Mouse (Mus musculus) erythroblast, embryonic 14.5 days (primary cell): ENCODE results near the gene Mctp1. TPM values are rescaled to one million over a fixed set of nuclear protein-coding genes. Genes with fewer than 3 reads are reported as not detected.

Experiments
- H3K27me3 ChIP-seq: 2 replicates; pipeline ENCODE4 v1.6.1; 2012; ENCODE audit warnings: inconsistent platforms; ENCODE audit not compliant: control insufficient read depth
- H3K36me3 ChIP-seq: 2 replicates; pipeline ENCODE4 v1.6.1; 2012; ENCODE audit warnings: mild to moderate bottlenecking, inconsistent platforms; ENCODE audit not compliant: control insufficient read depth
- H3K4me1 ChIP-seq: 2 replicates; pipeline ENCODE4 v1.6.1; 2012; ENCODE audit warnings: inconsistent platforms; ENCODE audit not compliant: control insufficient read depth
- H3K4me3 ChIP-seq: replicated peaks from 2 replicates; pipeline ENCODE3; 2012; ENCODE audit warnings: moderate library complexity, mild to moderate bottlenecking, inconsistent platforms
- H3K9me3 ChIP-seq: 2 replicates; pipeline ENCODE4 v1.6.1; 2012; ENCODE audit warnings: low read length, inconsistent platforms, mixed read lengths; ENCODE audit not compliant: control insufficient read depth
- GATA1 ChIP-seq: IDR thresholded peaks from 2 replicates; pipeline ENCODE4 v1.6.1; 2012; ENCODE audit warnings: low read length, inconsistent platforms, mixed read lengths
- TAL1 ChIP-seq: IDR thresholded peaks from 3 replicates; pipeline ENCODE4 v1.6.1; 2012; ENCODE audit warnings: low read length, inconsistent platforms, mixed read lengths
- polyA plus RNA-seq: library from polyadenylated mRNA; stranded (reverse); fragments of >175 nt; gene quantifications from 2 replicates; pipeline ENCODE4 v1.2.3, GENCODE M21; 2012

Gene Mctp1
- polyA plus RNA-seq, 1 experiment, result not detected

DNA sequence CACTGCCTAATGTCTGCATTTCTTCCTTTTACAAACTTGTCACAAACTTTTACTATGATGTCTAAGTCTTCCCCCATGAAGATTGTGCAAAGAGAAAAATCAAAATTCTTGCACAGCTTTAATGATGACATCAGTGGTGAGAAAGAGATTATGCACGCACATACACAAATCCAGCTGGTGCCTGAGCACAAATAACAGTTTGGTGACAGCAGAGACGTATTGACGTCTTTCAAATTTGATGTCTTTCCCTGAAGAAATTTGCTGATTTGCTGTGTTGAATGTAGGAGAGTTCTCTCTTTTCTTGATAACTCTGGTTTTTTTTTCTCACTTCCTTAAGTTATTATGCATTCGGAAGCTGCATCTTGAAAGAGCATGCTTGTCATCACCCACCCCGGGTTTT lies 472.7 kb downstream of the Mctp1 start:
- no peak overlapping the region for H3K4me3 ChIP-seq
- no peaks in the 10 kb centered on the region for H3K27me3 ChIP-seq
- TF ChIP-seq TAL1 (no peak), GATA1 (no peak)
- H3K36me3 ChIP-seq, result no peaks in the 10 kb centered on the region
- no peaks in the 10 kb centered on the region for H3K9me3 ChIP-seq
- H3K4me1 ChIP-seq, result no peaks in the 10 kb centered on the region

DNA sequence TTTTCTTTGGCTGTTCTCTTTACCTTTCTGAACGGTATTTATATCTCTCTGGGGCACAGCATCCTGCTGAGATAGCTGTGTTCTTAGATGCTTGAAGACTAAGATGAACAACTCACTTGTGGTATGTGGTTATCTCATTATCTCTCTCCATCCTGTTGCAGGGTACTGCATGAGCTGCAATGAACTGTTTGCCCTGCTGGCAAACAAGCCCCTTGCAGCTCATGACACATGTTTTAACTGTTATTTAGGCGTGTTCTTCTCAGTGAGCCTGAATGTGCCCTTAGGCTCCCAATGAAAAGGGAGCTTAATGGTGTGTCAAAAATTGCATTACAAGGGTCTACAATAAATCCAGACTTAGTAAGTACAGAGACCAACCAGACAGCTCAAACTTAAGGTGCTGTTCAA lies 473.7 kb downstream of the Mctp1 start:
- no peaks in the 10 kb centered on the region for H3K36me3 ChIP-seq
- H3K9me3 ChIP-seq, result no peaks in the 10 kb centered on the region
- H3K4me3 ChIP-seq, result no peak overlapping the region
- H3K27me3 ChIP-seq, result no peaks in the 10 kb centered on the region
- TF ChIP-seq GATA1 (no peak), TAL1 (no peak)
- no peaks in the 10 kb centered on the region for H3K4me1 ChIP-seq

DNA sequence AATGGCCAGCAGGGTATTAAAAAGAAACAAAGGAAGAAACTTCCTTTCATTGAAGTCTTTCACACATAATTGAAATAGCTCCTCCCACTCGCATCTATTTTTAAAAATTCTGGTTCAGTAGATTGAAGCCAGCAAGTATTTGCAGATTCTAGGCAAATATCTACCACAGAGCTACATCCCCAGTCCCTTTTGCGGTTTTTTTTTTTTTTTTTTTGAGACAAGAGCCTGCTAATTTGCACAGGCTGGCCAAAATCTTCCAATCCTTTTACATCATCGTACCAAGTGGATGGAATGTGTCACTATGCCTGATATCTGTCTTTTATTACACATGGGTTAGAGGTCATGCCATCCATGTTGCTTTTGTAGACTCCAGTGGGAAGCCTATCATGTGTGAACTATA lies 486.0 kb downstream of the Mctp1 start:
- no peaks in the 10 kb centered on the region for H3K27me3 ChIP-seq
- H3K4me3 ChIP-seq, result no peak overlapping the region
- H3K36me3 ChIP-seq, result no peaks in the 10 kb centered on the region
- H3K4me1 ChIP-seq, result no peaks in the 10 kb centered on the region
- no peaks in the 10 kb centered on the region for H3K9me3 ChIP-seq
- TF ChIP-seq GATA1 (no peak), TAL1 (no peak)

DNA sequence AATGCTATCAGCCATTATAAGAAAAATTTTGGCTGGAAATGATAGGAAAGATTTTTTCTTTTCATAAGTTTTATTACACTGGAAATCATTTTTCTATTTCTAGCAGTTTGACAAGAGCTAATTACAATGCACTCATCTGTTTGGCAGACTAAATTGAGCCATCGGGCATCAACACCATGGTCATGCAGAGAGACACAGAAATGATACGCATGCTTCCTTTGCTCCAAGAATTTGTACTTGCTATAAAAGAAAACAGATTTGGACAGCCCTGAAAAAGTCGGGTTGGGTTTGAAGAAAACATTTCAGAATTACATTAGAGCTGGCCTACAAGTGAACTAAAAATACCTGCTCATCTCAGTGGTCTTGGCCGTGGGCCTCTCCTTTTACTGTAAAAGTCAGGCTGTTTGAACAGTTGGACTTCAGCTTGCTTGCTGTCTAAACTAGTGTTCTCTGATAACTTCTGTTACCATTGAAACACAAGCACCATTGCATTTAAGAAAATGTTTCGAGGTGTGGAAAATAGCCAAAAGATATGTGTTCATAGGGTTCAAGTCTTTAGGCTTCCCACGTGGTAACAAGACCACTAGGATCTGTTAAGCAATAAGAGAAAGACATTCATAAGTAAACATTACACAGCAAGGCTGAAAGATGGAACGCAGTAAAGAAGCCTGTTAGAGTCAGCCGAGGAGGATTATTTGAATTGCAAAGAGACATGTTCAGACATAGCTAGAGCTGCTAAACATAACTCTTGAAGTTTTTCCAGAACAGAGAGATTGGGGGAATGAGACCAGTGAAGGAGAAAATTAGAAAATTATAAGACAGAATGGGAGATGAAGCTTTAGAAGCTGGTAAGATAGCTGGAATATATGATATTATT lies 493.8 kb downstream of the Mctp1 start:
- no peaks in the 10 kb centered on the region for H3K27me3 ChIP-seq
- H3K4me1 ChIP-seq, result no peaks in the 10 kb centered on the region
- no peaks in the 10 kb centered on the region for H3K9me3 ChIP-seq
- H3K4me3 ChIP-seq, result no peak overlapping the region
- no peak for TF ChIP-seq TAL1
- no peak for TF ChIP-seq GATA1
- no peaks in the 10 kb centered on the region for H3K36me3 ChIP-seq

DNA sequence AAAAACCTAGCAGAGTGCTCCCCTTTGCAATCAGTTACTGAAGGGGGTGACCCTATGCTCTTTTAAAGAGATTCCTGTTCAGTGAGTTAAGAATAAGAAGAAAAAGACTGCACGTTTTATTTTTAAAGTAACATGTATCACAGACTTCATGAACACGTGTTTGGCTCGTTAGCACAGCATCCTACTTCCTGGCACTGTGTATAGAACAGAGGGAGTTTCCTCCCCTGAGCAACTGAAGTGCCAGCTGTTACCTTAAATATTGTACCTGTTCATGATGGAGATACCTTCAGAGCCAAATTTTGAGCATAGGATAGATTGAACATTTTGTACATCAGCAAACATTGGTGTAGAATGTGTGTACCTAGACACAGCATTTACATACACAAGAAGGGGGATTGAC lies 494.7 kb downstream of the Mctp1 start:
- no peaks in the 10 kb centered on the region for H3K27me3 ChIP-seq
- TF ChIP-seq TAL1 (no peak), GATA1 (no peak)
- no peak overlapping the region for H3K4me3 ChIP-seq
- H3K36me3 ChIP-seq, result no peaks in the 10 kb centered on the region
- H3K9me3 ChIP-seq, result no peaks in the 10 kb centered on the region
- H3K4me1 ChIP-seq, result no peaks in the 10 kb centered on the region

DNA sequence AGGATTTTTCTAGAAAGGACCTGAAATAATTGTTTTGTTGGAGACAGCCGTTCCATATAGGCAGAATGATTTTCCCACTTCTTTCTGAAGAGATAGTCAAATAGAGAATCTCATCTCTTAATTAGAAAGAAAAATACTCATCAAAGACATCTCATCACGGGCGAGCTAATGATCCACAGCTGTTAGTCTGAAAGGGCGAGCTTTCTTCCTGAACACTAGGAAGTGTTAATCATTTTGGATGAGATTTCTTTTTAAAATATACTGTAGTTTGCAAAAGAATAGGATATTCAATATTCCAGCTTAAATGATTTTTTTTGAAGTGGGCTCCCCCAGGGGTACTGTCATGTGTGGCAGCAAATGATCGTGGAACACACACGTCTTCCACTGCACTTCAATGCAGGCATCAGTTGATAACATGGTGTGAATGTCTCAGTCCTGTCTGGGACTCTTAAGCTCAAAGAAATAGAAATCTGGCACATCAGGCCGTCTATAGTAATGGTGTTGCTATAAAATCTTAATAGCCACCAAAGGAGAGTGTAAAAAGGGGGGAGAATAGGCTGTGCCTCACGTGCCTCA lies 500.3 kb downstream of the Mctp1 start:
- H3K36me3 ChIP-seq, result no peaks in the 10 kb centered on the region
- TF ChIP-seq GATA1 (no peak), TAL1 (no peak)

DNA sequence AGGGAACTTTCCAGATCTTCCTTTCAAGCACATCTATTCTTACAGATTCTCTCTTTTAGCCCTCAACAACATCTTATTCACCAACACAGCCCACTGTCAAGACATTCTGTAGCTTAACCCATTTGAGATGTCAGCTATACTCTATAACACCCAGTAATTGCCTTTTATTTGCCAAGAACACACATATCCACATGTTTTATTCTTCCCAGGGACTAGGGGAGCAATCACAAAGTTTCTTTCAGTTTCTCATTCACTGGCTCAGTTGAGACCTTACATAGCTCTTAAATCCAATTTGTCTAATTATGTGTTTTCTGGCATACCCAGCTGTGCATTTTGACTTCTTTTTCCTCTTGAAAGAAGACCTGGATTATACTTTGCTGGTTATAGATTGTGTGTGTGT lies 508.7 kb downstream of the Mctp1 start:
- TF ChIP-seq TAL1, result no peak
- no peak for TF ChIP-seq GATA1
- Histone ChIP-seq H3K36me3 (no peaks in the 10 kb centered on the region), H3K9me3 (no peaks in the 10 kb centered on the region), H3K4me3 (no peak overlapping the region), H3K4me1 (no peaks in the 10 kb centered on the region), H3K27me3 (no peaks in the 10 kb centered on the region)

More for the DNA sequence above, 500.3 kb downstream of the Mctp1 start:
- Histone ChIP-seq H3K27me3 (no peaks in the 10 kb centered on the region), H3K4me1 (no peaks in the 10 kb centered on the region), H3K9me3 (no peaks in the 10 kb centered on the region), H3K4me3 (no peak overlapping the region)

DNA sequence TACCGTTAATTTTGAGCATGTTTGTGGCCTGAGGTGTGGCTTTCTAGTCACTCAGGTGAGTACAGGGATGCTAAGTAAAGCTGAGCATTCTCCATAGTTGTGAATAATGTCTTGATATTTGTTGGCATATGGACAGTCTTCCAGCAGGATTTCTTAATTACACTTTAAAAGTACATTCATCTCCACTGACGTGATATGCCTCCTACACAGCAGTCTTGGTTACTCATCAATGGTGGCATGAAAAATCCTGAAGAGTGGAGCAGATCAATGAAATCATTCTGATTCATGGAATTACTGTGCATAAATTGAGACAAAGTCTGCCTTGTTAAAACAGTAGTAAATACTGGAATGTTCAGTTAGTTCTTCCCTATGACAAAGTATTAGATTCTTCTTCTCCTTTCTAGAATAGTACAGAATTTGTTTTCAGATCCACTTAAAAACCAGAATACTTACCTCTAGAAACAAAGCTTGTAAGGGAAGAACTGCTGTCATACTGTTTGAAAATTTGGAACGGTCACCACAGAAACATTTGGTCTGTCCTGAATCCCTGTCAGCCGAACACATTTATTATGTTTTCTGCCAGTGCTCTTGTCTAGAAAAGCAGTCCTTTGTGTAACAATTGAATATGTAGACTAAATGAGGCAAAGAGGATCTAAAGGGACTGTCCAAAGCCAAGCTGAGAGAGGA lies 511.6 kb downstream of the Mctp1 start:
- Histone ChIP-seq H3K27me3 (no peaks in the 10 kb centered on the region), H3K4me3 (no peak overlapping the region), H3K36me3 (no peaks in the 10 kb centered on the region), H3K9me3 (no peaks in the 10 kb centered on the region), H3K4me1 (no peaks in the 10 kb centered on the region)
- TF ChIP-seq TAL1 (no peak), GATA1 (no peak)

DNA sequence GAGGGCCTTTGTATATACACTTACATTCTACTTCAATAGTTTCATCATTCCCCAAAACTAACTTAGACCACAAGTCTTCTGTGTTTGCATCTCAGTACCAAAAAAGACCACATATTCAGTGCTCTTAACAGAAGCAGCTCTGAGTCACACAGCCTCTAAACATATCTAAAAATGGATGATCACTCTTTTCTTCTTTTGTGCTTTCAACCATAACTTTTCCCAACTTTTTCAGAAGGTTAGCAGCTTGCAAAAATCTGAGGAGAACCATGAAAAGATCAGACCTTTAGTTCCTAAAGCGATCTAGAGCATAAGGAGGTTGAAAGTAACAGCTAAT lies 512.1 kb downstream of the Mctp1 start:
- no peaks in the 10 kb centered on the region for H3K9me3 ChIP-seq
- no peaks in the 10 kb centered on the region for H3K36me3 ChIP-seq
- H3K4me3 ChIP-seq, result no peak overlapping the region
- H3K4me1 ChIP-seq, result no peaks in the 10 kb centered on the region
- H3K27me3 ChIP-seq, result no peaks in the 10 kb centered on the region
- TF ChIP-seq GATA1 (no peak), TAL1 (no peak)
